Mouse (Mus musculus) skeletal muscle tissue, adult 2 months (tissue): ENCODE data around the gene 1700023F06Rik.
"Not testable (repeated sequence)": the region's sequence is repeated elsewhere in the genome, so short reads cannot be mapped to it uniquely, and the experiment has no call there.

Source experiments
- DNase-seq: peaks from one replicate; pipeline ENCODE4 v3.0.0-alpha.2; 2012; ENCODE audit warnings: low read depth, low spot score

Gene 1700023F06Rik

DNA sequence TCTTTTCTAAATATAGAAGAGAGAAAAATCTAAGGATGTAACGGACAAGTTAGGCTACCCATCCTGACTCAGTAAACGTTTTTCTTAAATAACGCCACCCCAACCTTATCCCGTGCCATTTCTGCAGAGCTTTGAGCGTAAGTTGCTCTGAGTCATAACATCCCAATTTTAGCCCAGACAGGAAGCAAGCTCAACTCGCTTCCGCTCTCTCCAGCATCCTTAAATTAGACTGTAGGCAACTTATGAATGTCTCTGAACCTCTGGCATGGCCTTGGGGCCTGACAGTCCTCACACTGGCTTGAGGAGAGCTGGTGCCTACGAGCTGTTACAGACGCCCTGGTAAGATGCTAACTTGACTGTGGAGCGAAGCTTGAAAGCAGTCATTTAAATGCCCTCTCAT, 15.1 kb upstream of the 1700023F06Rik start:
- DNase-seq = no peak

DNA sequence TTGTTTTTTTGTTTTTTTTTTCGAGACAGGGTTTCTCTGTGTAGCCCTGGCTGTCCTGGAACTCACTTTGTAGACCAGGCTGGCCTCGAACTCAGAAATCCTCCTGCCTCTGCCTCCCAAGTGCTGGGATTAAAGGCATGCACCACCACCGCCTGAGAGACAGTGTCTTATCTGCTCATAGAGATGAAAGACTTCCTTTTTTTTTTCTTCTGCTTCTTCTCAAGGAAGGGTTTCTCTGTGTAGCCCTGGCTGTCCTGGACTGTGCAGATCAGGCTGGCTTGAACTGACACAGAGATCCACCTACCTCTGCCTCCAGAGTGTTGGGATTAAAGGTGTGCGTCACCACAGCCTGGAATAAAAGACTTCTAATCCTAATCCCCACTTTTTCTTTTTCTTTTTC, 14.4 kb upstream of the 1700023F06Rik start:
- DNase-seq = not testable (repeated sequence)

DNA sequence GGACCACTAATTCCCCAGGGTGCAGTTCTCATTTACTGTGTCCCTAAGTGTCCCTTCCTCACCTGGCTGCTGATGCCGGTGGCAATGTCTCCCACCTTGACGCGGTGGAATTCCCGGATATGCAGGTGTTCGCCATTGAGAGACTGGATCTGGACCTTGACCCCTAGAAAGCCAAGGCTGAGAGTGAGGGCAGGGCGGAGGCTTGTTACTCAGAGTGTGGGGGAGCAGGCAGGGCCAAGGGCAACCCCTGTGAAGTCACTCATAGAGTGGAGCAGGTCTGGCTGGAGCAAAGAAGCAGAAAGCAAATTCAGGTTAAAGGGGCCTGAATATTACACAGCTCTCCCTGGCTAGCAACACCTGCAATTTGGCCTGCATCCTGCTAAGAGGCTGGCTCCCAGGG, 13.1 kb upstream of the 1700023F06Rik start:
- DNase-seq = no peak

DNA sequence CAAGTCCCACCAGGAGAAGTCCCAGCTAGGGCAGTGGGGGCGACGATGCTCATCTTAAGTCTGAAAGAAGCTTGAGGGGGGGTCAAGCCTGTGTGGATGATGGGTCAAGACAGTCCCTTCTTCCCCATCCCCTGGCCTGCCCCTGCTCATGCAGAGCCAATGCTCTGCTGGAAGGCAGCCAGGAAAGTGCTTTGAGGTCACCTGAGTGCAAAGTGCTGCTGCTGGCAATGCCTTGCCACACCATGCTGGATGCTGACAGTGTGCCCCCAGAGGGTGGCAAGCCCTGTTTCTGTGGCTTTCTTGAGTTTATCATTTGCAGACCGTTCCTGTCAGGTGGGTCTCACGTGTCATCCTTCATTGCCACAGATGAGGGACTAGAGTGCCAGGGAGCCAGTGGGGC, 11.6 kb upstream of the 1700023F06Rik start:
- DNase-seq = no peak

DNA sequence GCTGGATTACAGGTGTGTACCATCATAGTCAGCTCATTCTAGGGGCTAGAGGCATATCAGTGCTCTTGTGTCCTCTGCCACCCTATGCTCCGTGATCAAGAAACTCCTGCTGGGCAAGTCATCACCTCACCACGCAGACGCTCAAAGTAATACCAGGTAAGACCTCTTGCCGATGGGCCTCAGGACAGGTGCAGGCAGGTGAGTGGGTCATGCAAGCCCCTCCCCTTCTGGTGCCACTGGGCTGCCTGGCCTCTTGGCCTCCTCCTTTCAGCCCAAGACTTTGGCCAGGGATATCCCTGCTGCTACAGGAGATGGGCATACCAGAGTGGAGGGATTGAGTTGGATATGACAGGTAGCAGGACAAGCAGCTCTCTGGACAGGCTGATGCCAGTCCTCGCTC, 10.9 kb upstream of the 1700023F06Rik start:
- no peak for DNase-seq

DNA sequence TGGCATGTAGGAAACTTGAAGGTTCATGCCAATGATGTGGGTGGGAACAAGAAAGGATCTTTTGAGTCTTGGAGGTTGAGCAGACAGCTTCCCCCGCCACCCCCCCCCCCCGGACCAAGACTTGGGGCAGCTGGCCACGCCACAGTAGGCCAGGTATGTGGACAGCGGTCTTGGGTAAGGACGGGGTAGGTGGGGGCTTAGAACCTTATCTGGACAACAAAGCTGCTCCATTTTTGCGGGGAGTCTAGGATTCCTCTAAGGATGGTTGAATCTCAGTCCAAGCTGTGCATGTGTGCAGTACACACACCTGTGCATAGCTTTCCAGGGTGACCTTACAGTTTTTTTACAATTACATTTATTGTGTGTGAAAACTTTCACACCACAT, 10.2 kb upstream of the 1700023F06Rik start:
- no peak for DNase-seq

DNA sequence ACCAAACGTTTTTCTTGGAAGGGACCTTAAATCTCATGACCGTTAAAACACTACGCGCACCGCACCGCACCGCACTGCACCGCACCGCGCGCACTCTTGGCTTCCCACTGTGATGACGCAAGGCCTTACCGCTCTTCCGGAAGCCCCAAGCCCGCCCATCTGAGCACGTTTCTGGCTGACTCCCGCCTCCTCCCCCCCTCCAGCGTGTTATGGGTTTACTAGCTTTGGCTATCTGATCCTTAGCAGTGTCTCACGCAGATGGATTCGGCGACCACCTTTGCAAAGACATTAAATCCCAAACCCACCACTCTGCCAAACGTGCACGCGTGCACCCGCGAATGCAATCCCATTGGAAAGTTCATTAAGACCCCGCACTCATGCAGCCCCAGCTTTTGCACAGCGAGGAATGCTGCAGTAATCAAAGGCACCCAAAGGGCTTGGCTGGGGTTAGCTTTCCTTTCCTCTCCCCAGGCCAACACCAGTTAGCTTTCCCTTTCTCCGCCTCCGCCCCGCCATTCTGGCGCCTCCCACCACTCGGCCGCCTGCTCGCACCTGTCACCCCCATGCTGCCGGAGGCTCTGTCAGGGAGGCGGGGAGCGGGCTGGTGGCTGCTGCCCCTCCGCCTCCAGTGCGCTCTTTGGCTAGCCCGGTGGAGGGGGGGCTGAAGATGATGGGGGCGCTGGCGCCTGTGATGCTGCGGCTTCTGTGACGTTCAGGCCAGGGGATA, 9.6 kb upstream of the 1700023F06Rik start, which contains the start of gene Spata32:
Gene Spata32 (minus strand): TSS at position 643 of the 727 bp plus-strand sequence.
- DNase-seq = no peak

DNA sequence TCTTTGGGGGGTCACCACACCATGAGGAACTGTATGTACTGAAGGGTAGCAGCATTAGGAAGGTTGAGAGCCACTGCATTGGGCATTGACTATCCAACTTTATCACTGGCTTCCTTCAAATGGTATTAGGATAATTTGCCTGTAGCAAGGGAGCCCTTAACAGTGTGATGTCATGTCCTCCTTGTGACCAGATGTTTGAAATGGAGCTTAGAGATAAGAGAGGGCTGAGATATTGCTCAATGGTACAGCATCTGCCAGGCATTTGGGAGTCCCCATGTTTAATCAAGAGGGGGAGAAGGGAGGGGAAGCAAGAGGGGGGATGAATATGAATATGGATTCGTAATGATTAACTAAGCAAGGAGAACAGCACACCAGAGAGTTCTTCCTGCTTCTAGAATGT, 7.0 kb upstream of the 1700023F06Rik start:
- no peak for DNase-seq

DNA sequence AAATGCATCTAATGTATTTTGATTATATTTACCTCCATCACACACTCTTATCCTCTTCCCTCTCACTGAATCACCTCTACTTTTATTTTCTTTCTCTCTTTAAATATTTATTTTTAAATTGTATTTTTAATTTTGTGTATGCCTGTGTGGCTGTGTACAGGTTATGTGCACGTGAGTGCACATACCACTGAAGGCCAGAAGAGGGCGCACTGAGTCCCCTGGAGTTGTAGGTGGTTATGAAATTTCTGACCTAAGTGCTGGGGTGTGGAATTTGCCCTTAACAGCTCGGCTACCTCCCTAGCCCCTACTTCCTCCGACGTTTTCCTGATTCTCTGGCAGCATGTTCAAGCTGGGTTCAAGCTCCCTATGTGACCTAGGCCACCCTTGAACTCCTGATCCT, 5.4 kb upstream of the 1700023F06Rik start:
- DNase-seq = no peak

DNA sequence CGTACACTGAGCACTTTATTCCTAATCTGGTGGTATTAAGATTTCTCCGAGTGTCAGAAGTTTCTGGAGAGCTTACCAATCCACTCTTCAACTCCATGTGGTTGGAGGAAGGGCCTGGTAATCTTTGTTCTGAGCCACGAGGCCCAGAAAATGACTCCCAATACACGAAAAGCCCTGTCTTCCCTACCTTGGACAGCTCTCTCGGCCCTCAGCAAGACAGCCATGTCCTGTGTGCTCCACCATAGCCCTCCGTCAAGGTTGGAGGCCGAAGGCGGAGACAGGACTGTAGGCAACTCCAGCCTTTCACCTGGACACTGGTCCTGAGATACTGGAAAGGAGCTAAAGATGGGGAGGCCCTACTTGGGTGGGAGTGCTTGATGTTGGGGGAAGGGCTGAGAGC, 1.9 kb upstream of the 1700023F06Rik start:
- no peak for DNase-seq

DNA sequence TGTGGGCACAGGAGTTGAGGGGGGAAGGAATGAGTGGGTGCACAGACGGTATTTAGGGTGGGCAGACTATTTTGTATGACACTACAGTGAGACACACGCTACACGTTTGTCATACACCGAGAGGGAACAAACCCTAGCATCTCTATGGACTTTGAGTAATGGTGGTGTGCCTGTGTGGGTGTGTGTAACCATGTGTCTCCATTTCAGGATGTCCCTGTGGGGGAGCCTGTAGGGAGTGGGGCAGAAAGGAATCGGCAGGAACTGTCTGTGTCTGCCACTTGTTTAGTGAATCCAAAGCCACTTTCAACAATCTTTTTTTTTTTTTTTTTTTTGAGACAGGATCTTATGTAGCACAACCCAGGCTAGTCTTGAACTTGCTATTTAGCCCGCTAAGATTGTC, 2.2 kb downstream of the 1700023F06Rik start:
- no peak for DNase-seq

DNA sequence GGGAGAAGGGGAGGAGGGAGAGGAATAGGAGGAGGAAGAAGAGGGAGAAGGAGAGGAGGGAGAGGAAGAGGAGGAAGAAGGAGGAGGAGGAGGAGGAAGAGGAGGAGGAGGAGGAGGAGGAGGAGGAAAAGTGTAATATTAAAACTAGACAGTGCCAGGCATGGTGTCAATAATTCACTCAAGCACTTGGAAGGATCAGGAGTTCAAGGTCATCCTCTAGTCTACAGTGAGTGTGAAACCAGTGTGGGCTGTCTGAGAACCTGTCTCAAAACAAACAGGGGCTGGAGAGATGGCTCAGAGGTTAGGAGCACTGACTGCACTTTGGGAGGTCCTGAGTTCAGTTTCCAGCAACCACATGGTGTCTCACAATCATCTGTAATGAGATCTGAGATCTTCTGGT, 6.0 kb downstream of the 1700023F06Rik start:
- no peak for DNase-seq

DNA sequence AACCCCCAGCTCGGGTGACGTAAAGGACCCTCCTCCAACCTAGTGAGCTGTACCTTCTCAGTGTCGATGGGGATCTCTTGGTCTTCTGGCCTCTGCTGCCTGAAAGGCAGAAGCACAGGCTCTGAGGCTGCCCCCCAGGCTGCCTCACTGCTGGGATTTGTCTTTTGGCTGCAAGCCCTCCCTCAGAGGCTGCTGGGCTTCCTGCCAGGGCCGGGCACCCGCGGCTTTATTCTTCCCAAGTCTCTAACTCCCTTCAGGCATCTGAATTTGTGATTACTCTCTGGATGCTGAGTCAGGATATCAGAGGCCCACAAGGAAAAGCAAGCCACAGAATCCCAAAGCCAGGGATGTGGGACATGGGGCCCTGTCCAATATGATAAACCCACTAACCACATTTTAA, 6.7 kb downstream of the 1700023F06Rik start:
- no peak for DNase-seq

DNA sequence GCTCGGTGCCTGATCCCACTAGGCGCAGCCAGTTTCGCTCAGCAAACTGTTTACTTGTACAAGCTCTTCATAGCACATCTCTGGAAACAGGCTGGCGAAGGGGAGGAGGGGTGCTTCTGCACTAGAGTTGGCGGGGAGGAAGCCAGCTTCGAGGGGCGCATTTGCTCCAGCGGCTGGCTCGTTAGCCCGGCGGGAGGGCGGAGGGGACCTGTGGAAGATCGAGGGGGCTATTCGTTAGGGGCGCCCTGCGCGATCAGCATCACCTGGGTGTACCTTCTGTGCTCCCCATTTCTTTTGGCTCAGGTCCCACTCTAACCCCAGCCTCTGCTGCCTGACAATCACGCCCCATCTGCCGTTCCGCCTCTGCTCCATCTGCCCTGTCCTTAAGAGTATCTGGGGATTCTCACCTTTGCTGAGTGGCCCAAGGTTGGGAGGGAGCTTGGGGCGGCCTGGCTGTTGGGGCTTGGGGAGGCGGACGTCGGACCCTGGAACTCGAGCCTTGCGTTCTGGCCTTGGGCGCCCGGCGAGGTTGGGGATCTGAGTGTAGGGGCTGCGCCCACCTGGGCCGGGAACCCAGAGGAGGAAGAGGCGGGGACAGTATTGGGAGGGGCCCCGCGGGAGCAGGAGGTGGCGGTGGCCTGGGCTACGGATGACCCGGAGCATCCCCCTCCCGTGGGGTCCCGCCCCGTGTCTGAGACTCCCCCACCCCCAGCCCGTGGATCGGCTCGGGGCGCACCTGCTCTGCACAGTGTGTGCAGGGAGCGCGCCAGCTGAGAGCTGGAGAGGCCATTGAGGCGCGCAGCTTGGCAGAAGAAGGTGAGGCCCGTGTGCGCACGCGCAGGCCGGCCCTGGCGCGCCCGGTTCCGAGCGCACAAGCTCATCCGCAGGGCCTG, 9.2 kb downstream of the 1700023F06Rik start:
- no peak for DNase-seq

DNA sequence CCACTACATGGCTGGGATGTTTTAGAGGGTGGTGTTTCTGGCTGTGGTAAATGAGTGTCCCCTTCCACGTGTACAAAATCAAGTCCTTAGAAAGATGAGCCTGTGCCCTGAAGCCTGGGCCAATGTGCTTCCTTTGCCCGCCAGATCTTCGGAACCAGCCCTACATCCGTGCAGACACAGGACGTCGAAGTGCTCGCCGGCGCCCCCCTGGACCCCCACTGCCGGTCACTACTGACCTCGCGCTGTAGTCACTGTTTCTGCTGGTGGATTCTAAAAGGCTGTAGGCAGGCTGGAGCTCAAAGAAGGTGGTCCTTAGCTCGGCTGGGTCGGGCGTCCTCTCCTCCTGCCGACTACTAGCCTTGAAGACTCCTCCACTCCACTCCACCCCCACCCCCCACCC, 10.0 kb downstream of the 1700023F06Rik start:
- DNase-seq = no peak

DNA sequence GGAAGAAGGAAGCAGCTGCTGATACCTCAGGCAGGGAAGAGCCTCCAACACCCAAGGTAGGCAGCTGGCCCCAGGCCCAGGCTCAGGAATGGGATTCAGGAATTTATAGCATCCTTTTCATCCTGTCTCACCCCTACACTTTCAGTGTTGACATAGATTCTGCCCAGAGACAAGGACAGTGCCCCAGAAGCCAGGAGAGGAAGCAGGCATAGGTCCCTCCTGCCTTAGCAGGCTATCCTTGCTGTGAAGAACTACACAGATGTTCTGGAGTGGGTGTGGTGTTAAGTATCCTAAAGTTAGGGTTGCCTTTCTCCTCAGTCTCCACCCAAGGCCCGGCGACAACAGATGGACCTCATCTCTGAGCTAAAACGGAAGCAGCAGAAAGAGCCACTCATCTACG, 11.0 kb downstream of the 1700023F06Rik start:
- DNase-seq = no peak

DNA sequence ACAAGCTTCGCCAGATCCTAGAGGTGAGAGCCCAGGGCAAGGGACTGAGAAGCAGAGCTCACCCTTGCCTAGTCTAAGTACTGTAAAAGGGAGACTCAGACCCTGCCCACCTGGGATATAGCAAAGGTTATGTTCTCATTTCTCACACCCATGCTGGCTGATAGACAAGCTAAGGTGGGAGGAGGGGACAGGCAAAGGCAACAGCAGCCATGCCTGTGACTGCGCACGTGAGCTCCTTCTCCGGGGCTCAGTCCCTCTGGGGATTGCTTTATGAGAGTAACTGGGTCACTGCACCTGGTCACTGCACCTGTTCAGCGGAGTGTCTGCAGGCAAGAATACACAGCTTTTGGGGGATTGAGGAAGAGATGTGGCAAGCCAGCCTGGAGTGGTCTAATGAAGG, 12.7 kb downstream of the 1700023F06Rik start:
- DNase-seq = no peak

DNA sequence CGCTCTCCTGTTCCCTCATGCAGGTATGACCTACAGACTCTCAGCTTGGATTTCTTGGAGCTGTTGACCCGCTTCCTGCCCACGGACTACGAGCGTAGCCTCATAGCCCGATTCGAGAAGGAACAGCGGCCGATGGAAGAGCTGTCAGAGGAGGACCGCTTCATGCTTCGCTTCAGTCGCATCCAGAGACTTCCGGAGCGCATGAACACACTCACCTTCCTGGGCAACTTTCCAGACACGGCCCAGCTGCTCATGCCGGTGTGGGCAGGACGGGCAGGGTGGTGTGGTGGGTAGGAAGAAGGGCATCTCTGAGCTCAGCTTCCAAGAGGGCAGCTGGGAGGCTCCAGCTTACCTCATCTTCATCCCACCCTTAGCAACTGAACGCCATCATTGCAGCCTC, 13.1 kb downstream of the 1700023F06Rik start:
- DNase-seq = no peak

DNA sequence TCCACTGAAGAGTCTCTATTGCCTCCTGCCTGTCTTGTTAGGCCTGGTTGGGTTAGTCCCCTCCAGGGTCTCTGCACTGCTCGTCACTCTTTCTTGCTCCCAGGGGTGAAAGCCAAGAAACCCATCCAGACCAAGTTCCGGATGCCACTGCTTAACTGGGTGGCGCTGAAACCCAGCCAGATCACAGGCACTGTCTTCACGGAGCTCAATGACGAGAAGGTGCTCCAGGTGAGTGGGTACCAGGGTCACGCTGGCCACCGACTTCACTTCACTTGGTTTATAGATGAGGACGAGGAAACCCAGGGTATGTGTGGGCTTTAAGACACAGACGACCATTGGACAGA, 14.6 kb downstream of the 1700023F06Rik start:
- no peak for DNase-seq

DNA sequence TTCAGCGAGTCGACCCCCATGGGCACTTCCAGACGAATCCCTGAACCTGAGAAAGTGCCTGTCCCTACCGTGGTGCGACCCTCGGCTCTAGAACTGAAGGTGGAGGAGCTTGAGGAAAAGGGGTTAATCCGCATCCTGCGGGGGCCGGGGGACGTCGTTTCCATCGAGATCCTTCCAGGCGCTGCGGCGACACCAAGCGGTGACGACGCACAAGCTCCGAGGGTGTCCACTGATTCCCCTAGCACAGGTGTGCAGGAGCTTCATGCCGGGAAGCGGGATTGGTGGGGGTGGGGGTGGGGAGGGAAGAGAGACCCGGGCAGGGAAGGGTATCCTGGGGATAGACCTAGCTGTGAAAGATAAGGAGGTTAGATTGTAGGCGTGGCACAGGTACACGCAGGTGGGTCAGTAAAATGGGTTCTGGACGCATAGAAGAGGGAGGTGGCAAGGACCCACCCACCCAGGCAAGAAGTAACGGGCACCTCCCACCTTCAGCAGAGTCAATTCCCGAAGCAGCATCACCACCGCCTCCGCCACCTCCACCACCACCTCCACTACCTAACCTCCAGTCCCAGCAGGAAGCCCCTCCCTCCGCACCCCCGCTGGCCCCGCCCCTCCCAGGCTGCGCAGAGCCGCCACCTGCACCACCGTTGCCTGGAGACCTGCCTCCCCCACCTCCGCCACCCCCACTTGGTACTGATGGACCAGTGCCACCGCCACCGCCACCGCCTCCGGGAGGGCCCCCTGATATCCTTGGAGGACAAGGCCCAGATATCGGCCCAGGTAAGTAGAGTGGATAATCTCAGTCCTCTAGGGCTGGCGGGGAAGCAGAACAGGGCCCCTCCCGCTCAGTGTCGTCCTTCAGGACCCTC, 15.2 kb downstream of the 1700023F06Rik start:
- no peak for DNase-seq

DNA sequence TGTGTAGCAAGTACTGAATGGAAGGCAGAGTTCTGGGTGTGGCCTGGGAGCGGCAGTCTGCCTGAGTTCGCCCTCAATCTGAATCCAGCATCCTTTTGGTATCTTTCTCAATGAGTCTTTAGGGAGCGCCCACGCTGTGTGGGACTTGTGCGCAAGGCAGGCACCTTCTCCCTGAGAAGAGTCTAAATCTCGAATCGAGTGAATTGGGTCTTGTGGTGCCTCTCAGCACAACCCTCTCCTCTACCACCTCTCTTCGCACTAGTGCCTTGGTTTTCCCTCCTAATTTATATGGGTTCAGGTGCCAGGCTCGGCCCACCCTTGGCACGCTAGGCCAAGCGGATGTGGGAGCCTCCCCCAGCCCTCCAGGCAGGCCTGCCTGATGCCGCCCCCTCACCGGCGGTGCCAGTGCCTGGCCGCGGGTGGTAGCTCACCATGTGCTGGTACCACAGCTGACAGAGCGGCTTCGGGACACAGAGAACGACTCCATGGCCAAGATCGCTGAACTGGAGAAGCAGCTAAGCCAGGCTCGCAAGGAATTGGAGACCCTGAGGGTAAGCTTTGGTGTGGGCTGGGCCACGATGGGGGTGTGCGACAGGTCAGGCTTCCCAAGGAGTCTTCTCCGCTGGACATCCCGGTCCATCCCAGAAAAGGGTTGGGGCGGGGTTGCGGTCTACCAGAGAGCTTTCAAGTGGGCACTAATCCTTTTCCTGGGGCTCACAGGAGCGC, 16.0 kb downstream of the 1700023F06Rik start:
- DNase-seq = no peak
